Mouse (Mus musculus) adrenal gland, postnatal 25 days (tissue): ENCODE measurements around the gene BC049715. TPM values are rescaled to one million over a fixed set of nuclear protein-coding genes. Genes with fewer than 3 reads are reported as not detected.

Experiments
- microRNA-seq, 2 experiments: library from miRNA; unstranded; fragments of <30 nt; microRNA quantifications; one replicate each; pipeline ENCODE4 v1.2.0; 2021
- total RNA-seq: library from RNA; stranded (reverse); gene quantifications from 2 replicates; pipeline ENCODE4 v1.2.3, GENCODE M21; 2021

The BC049715 gene
- total RNA-seq, 1 experiment from 2014 or later: 0.94 TPM

Small RNA genes within 50 kb of the gene (microRNA-seq; reads per million reads assigned to microRNA genes)
- 0 reads per million in 2 experiments for gene Gm44364

Other genes starting within 250 kb of the BC049715 start
- 27.3 and 36.0 TPM in 2 replicates for gene Plbd1, start 165.7 kb upstream of the BC049715 start, total RNA-seq
- gene Gucy2c, start 45.9 kb upstream of the BC049715 start, total RNA-seq: not detected in 2 replicates
- gene Hist4h4, start 23.2 kb upstream of the BC049715 start, total RNA-seq: 13.6 and 16.1 TPM in 2 replicates
- 196 and 200 TPM in 2 replicates for gene H2afj, start 19.4 kb upstream of the BC049715 start, total RNA-seq
- gene Wbp11, start 607 bp downstream of the BC049715 start, total RNA-seq: 73.2 and 79.7 TPM in 2 replicates
- 0.30 TPM in 1 of 2 replicates, not detected in the other for gene Smco3, start 7.8 kb downstream of the BC049715 start, total RNA-seq
- 5.3 and 5.4 TPM in 2 replicates for gene Art4, start 30.1 kb downstream of the BC049715 start, total RNA-seq
- 77.2 and 83.9 TPM in 2 replicates for gene Mgp, start 48.2 kb downstream of the BC049715 start, total RNA-seq
- not detected in 2 replicates for gene Erp27, start 94.6 kb downstream of the BC049715 start, total RNA-seq
- 0.39 TPM in 1 of 2 replicates, not detected in the other for gene Pde6h, start 96.2 kb downstream of the BC049715 start, total RNA-seq
- 15.7 and 21.7 TPM in 2 replicates for gene Arhgdib, start 114.3 kb downstream of the BC049715 start, total RNA-seq